Mouse (Mus musculus): Measurements from ENCODE around the gene 4833439L19Rik. TPM values are rescaled to one million over a fixed set of nuclear protein-coding genes. Genes with fewer than 3 reads are reported as not detected.

The 4833439L19Rik gene
- polyA plus RNA-seq, 1 experiment: 74.2 TPM

- H3K4me1 ChIP-seq (ENCODE audit: control insufficient read depth, insufficient read depth, low read length): peaks cover 2% of the 10 kb centered on the region; the same call in 1 of the 2 replicates
- no peak for TF ChIP-seq POLR2A (IDR thresholded peaks at IDR 0.05; ENCODE audit: low read depth, low read length)
- no peak for TF ChIP-seq CTCF (IDR thresholded peaks at IDR 0.05; ENCODE audit: borderline replicate concordance, insufficient read depth, low read length)
- no peak overlapping the region for H3K4me3 ChIP-seq (ENCODE audit: insufficient read depth, low read length)
- no peak overlapping the region for H3K27ac ChIP-seq (ENCODE audit: insufficient read depth, low read length)
These were observed 63.1 kb downstream of the 4833439L19Rik start for GRCm38 (mm10) chr13:54501957-54502690.

- peaks cover 2% of the 10 kb centered on the region; the same call in 1 of the 2 replicates for H3K4me1 ChIP-seq (ENCODE audit: control insufficient read depth, insufficient read depth, low read length)
- no peak overlapping the region for H3K27ac ChIP-seq (ENCODE audit: insufficient read depth, low read length)
- no peak for TF ChIP-seq POLR2A (IDR thresholded peaks at IDR 0.05; ENCODE audit: low read depth, low read length)
- TF ChIP-seq CTCF (IDR thresholded peaks at IDR 0.05; ENCODE audit: borderline replicate concordance, insufficient read depth, low read length): no peak
- H3K4me3 ChIP-seq (ENCODE audit: insufficient read depth, low read length): no peak overlapping the region
These were observed 63.9 kb downstream of the 4833439L19Rik start for GRCm38 (mm10) chr13:54501352-54501751.

Other genes starting within 250 kb of the 4833439L19Rik start
- 12.3 and 13.2 TPM in 2 replicates for gene Cplx2, start 194.1 kb downstream of the 4833439L19Rik start, polyA plus RNA-seq (2011; ENCODE audit: insufficient read length, low read depth, missing spikeins)
- 27.8 and 33.2 TPM in 2 replicates for gene Thoc3, start 96.6 kb downstream of the 4833439L19Rik start, polyA plus RNA-seq (2011; ENCODE audit: insufficient read length, low read depth, missing spikeins)
- 16.1 and 18.4 TPM in 2 replicates for gene Simc1, start 61.7 kb downstream of the 4833439L19Rik start, polyA plus RNA-seq (2011; ENCODE audit: insufficient read length, low read depth, missing spikeins)
- 12.2 and 13.2 TPM in 2 replicates for gene Arl10, start 9.6 kb upstream of the 4833439L19Rik start, polyA plus RNA-seq (2011; ENCODE audit: insufficient read length, low read depth, missing spikeins)
- 28.9 and 36.4 TPM in 2 replicates for gene Nop16, start 24.7 kb upstream of the 4833439L19Rik start, polyA plus RNA-seq (2011; ENCODE audit: insufficient read length, low read depth, missing spikeins)
- 79.3 and 118 TPM in 2 replicates for gene Higd2a, start 24.8 kb upstream of the 4833439L19Rik start, polyA plus RNA-seq (2011; ENCODE audit: insufficient read length, low read depth, missing spikeins)
- gene Cltb, start 45.9 kb upstream of the 4833439L19Rik start, polyA plus RNA-seq (2011; ENCODE audit: insufficient read length, low read depth, missing spikeins): 44.8 and 56.1 TPM in 2 replicates
- 88.6 and 90.5 TPM in 2 replicates for gene Faf2, start 56.3 kb upstream of the 4833439L19Rik start, polyA plus RNA-seq (2011; ENCODE audit: insufficient read length, low read depth, missing spikeins)
- gene Rnf44, start 128.5 kb upstream of the 4833439L19Rik start, polyA plus RNA-seq (2011; ENCODE audit: insufficient read length, low read depth, missing spikeins): 39.2 and 39.4 TPM in 2 replicates
- not detected in 2 replicates for gene Cdhr2, start 136.0 kb upstream of the 4833439L19Rik start, polyA plus RNA-seq (2011; ENCODE audit: insufficient read length, low read depth, missing spikeins)
- 0.42 and 0.61 TPM in 2 replicates for gene Gprin1, start 184.4 kb upstream of the 4833439L19Rik start, polyA plus RNA-seq (2011; ENCODE audit: insufficient read length, low read depth, missing spikeins)
- not detected in 2 replicates for gene Sncb, start 201.2 kb upstream of the 4833439L19Rik start, polyA plus RNA-seq (2011; ENCODE audit: insufficient read length, low read depth, missing spikeins)
- not detected in 2 replicates for gene Eif4e1b, start 218.6 kb upstream of the 4833439L19Rik start, polyA plus RNA-seq (2011; ENCODE audit: insufficient read length, low read depth, missing spikeins)
- gene Tspan17, start 223.9 kb upstream of the 4833439L19Rik start, polyA plus RNA-seq (2011; ENCODE audit: insufficient read length, low read depth, missing spikeins): 29.9 and 44.7 TPM in 2 replicates